Mouse (Mus musculus) MN1 (cell line): ENCODE measurements at regions not wholly inside any gene's neighbourhood (a gene's known extent, or its start where the extent isn't known, plus 50 kb on each side); places are given as distances from the start of the nearest gene placed in this dataset.

Experiments used
- DNase-seq: peaks from one replicate; pipeline ENCODE4 v3.0.0-alpha.2; 2016; ENCODE audit warnings: low spot score

DNA sequence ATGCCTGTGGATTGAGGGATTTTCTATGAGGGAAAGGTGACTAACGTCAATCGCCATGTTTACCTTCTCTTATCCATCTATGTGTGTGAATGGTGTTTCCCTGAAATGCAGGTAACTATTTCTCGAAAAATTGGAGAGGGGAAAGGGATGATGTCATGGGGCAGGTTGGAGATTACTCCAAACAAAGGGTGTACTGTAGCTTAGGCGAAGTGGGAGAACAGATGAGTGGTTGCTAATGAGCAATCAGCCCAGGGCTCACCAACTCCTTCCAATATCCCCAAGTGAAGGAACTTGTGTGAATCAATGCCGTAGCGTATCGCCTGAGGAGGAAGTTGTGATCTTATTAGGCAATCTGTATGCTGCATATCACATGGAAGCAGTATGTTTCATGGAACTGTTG, 133.2 kb downstream of the Klf5 start:
- DNase-seq: no peak

DNA sequence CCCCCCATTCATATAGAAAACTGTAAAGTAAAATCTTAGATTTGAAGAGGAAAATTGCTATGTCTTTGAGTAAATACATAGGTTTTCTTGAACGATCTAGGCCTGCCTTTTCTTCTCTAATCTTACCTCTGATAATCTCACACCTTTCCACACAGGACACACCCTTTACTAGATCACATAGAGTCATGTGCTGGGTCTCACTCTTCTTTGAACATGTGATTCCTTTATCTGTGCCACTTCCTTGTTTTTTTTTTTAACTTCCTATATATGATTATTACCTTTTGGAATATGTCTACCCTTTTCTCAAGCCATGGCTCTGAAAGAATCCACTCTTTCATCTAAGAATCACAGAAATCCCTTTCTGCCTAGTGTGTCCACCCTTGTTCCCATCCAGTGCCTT, 136.2 kb downstream of the Klf5 start:
- no peak for DNase-seq

DNA sequence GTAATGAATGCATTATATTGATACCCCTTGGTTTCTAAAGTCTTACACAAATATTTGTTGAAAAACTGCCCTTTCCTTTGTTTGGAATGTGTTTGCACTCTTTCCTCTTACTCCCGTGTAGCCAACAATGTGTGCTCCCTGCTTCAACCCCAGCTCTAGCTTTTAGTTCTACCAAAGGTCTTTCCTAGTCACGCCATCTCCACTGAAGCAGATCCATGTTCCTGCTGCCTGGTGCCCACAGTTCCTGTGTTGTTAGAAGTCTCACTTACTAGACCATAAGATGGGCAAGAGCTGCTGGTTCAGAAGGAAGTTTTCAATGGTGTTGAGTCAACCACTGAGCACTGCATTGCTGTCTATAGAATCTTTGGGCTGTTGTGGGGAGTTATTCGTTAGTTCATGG, 137.0 kb downstream of the Klf5 start:
- DNase-seq: no peak

DNA sequence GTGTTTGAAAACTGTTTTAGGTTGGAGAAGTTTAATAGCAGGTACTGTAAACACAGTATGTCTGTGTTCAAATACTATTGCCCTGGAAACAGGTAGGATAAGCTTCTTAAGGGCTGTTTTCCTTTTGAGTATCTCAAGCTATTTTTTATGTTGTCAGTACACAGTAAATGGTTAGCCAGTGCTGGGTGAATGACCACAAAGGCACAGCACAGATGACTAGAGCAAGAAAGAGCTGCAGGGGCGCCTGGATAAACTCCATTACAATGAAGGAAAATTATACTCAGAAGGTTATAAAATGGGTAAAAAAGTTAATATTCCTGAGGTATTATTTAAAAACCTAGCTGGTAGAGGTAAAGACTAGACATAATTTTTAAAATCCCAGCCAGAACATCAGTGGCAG, 137.6 kb downstream of the Klf5 start:
- DNase-seq: no peak

GRCm38 (mm10) chr14:99449112-99449511, 150.6 kb downstream of the Klf5 start:
- no peak for DNase-seq

GRCm38 (mm10) chr14:99449870-99450269, 151.4 kb downstream of the Klf5 start:
- no peak for DNase-seq

- DNase-seq: no peak
Measured at GRCm38 (mm10) chr14:99451110-99451795, 152.8 kb downstream of the Klf5 start.

DNA sequence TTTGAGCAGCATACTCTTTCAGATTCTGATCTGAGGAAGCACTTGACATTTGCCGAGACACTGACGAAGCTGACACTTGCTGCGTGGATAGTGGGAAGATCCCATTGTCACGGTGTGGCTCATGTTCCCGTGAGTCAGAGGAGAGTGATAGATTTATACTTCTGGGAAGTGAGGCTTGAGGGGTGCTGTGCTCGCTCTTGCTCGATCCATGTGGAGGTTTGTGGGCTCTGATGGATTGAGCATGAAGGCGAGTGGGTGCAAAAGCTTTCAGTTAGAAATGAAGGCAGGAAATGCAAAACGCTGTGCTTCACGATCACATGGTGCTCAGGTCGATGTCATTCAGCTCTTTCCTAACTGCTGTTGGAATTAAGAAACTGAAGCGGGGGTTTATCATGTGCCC, 155.4 kb downstream of the Klf5 start:
- no peak for DNase-seq

DNA sequence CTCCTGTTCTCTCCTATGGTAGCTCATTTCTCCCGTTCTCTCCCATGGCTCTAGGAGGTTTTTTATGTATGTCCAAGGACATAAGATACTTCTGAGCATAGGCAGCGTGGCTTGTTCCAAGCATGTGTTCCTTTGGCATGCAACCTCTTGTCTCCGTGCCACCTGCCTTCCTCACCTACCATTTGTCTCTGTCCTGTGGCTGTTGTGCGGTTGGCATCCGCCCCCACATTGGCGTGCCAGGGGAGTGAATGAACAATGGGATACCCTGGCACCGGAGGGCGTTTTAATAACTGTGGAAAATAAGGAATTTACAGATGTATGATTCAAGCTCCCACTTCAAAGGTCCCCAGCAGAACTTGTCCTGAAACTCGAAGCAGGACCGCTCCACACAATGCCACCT, 158.1 kb downstream of the Klf5 start:
- DNase-seq: no peak

GRCm38 (mm10) chr14:99457573-99457972, 159.1 kb downstream of the Klf5 start:
- DNase-seq: no peak

DNA sequence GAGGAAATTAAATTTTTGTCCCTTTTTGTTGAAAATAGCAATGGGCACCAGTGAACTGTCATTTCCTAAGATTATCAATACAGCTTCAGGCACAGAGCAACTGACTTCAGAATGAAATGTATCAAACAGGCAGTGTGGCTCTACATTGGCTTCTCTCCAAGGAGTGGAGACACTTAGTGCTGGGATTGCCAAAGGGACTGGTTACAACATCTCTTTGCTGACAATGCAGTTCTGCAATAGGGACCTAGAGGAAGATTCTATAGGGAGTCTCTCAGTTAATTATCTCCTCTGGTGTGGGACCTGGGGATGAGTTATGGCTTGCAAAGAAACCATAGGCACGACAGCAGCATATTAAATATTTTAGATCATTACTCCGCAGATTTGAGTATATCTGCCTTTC, 173.6 kb downstream of the Klf5 start:
- DNase-seq: no peak

- DNase-seq: no peak
Measured at GRCm38 (mm10) chr14:99475271-99475670, 176.8 kb downstream of the Klf5 start.

DNA sequence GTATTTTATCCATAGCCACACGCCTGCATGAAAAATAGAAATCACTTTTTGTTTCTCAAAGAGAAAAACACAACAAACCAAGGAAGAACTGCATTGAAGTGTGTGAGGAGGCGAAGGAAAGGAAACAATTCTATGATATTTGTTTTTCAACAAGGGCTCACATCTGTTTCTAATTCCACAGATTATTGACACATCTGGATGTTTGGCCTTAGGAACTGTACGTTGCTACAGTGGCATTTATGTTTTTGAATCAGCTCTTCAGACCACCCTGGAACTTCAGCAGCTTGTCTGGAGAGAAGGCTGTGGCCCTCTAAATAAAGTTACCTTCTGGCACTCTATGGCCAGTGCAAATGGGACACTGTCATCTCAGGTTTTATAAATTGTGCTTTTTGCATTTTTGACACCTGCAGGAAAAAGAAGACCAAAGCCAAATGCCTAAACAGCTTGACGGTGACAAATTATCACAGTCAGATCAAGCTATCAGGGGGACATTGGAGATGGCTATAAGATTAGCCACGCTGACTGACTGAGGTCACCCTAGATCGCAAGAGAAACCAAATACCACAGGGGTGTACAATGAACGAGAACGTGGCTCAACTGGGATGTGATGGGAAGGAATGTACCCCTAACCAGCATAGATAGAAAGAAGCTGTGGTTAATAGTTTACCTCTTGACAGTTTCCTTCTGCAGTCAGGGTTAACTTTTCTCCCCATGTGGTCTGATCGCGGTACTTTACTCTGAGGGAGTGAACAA, 182.0 kb downstream of the Klf5 start:
- DNase-seq: no peak

- no peak for DNase-seq
Measured at GRCm38 (mm10) chr14:99487981-99488380, 189.5 kb downstream of the Klf5 start.

GRCm38 (mm10) chr14:99493197-99493596, 194.7 kb downstream of the Klf5 start:
- no peak for DNase-seq

GRCm38 (mm10) chr14:99493659-99494058, 195.2 kb downstream of the Klf5 start:
- no peak for DNase-seq

GRCm38 (mm10) chr14:99499502-99500266, 201.2 kb downstream of the Klf5 start:
- DNase-seq: no peak

- DNase-seq: no peak
Measured at GRCm38 (mm10) chr14:99504909-99505308, 206.4 kb downstream of the Klf5 start.

GRCm38 (mm10) chr14:99509696-99510536, 211.4 kb downstream of the Klf5 start:
- DNase-seq: no peak

DNA sequence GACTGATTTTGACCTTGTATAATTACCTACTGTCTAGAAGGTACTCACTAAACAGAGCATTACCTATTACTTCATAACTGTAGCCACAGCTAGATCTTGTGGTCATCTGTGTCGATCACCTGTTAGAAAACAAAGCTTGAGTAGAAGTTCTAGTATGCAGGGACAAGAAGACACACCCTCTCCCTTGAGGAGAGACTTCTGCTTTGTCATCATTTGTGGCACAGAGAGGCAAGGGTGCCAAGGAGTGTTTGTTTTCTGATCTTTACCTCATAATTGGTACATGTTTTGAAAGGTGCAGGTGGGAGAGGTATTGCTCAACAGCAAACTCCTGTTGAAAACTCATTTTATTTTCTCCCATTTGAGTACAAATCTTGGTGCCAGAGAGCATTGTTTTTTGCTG, 217.0 kb downstream of the Klf5 start:
- DNase-seq: no peak

DNA sequence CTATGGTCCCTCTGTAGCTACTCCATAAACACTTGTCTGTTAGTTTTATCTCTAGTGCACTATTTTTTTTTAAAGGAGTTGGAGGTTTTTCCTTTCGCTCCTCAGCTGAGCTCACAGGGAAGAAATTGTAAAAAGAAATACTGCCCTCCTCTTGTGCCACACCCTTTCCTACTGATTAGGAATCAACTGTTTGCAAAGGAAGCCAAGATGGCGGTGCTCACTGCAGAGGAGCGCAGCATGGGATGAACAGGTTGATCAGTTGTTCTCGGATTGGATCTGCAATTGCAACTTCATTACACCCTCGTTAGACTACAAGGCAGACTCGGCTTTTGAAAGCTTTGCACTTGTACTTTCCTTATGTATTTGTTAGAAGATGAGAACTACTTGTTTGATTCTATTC, 218.2 kb downstream of the Klf5 start:
- DNase-seq: no peak

DNA sequence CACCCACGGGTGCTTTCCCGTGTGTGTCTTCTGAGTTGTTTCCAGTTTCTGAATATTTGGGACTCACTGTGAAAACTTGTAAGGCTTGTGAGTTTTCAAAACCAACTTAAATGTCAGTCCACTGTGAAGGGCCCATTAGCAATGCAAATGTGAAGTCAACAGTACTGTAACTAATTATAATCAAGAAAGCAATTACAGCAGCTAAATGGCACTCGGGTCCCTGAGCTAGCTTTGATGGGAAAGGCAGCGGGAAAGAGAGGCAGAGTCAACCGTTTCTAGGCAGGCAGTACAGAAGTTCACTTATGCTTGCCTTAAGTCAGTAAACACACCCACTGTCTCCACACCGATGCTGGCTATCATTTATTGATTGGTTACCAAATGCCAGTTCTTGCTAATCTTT, 221.9 kb downstream of the Klf5 start:
- no peak for DNase-seq
